Mouse (Mus musculus) heart, postnatal 36 days (tissue): ENCODE data around the gene Krtap17-1. TPM values are rescaled to one million over a fixed set of nuclear protein-coding genes. Genes with fewer than 3 reads are reported as not detected.

Experiments
- DNase-seq, 2 experiments: peaks; one replicate each; pipeline ENCODE4 v3.0.0; 2021 to 2022
- intact Hi-C: fragments of 180-260 bp; cut with DNase I; formaldehyde crosslinking; loops from one replicate; pipeline ENCODE4 v1.15.1; 2025
- total RNA-seq, 2 experiments: library from RNA; stranded (reverse); gene quantifications; 2 replicates each; pipeline ENCODE4 v1.2.3; 2021

Gene Krtap17-1
- not detected for total RNA-seq

DNA sequence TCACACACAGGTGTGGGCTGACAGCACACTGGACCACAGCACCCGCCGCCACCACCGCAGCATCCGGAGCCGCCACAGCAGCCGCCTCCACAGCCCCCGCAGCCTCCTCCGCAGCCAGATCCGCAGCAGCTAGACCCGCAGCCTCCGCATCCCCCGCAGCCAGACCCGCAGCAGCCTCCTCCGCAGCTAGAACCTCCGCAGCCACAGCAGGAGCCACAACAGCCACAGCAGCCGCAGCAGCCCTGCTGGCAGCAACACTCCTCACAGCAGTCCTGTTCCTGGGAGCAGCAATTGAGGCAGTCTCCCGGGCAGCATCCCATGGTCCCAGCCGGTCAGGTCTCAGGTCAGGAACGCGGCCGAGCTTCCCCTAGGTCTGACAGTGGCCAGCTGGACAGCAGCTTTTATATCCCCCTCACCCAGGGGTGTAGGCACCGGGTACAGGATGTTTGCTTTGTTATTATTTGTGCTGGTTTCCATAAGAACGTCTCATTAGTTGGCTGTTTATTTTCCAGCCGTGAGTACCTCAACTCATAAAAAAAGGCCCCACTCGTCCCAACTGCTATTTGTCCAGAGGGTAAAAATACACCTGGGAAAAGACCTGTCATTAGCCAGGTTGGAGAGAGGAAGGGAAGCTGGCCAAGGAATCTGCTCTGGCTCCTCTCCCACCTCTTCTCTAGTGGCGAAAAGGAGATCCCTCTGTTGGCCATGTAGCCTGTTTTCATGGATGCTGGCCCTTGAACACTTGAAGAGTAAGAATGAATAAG, at the start of gene Krtap17-1:
TSS of gene Krtap17-1 (minus strand) at position 375 of the 764 bp plus-strand sequence.
- intact Hi-C loops = no loop called here
- no peak for DNase-seq

DNA sequence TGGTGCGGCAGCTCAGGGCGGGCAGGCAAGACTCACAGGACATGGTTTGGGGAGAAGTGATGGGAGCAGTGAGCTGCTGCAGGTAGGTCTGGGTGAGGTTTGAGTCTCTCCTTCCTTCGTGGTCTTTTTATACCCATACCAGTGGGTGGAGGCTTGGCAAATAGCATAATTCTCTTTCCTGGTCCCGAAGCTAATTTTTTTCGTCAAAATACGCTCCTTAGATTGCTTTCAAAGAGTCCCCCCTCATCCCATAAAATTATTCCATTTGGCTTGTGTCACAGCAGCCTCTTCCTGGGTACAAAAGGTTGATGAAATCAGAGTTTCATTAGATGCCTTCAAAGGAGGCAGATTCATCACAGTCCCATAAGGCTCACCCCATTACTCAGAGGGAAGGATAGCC, 47.7 kb upstream of the Krtap17-1 start, which contains the start of gene Krt34:
TSS of gene Krt34 (minus strand) at position 101 of the 400 bp plus-strand sequence.
- no peak for DNase-seq
- intact Hi-C loops = no loop called here

DNA sequence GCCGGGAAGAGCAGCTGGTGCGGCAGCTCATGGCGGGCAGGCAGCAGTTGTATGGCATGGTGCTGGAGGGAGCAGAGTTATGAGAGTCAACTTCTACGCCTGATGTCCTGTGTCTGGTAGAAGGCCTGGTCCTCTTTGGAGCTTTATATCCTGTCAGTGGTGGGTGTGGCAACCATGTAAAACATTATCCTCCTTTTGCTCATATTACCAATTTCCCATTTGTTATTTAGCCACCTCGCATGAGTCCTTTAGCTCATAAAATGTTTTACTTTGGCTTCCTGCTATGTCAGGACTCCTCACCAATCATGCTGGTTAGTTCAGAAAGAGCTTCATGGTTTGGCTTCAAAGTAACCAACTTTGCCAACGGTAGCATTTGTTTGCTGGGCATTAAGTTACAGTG, 36.0 kb upstream of the Krtap17-1 start, which contains the start of gene Krt33b:
TSS of gene Krt33b (minus strand) at position 101 of the 400 bp plus-strand sequence.
- DNase-seq = no peak
- intact Hi-C loops = no loop called here

DNA sequence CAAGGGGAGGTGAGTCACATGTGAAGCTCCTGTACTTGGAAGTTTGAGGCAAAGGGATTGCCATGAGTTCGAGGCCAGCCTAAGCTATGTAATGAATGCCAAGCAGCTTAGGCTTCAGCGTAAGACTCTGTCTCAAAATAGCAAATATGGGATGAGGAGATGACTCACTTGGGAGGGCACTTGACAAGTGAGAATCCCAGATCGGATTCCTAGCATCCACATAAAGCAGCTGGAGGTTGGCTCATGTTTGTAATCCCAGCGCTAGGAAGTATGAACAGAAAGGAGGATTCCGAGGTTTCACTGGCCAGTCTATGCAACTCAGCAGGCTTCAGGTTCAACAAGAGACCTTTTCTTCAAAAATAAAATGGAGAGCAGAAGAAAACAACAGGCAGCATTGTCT, 27.6 kb upstream of the Krtap17-1 start:
- intact Hi-C loops = no loop called here

DNA sequence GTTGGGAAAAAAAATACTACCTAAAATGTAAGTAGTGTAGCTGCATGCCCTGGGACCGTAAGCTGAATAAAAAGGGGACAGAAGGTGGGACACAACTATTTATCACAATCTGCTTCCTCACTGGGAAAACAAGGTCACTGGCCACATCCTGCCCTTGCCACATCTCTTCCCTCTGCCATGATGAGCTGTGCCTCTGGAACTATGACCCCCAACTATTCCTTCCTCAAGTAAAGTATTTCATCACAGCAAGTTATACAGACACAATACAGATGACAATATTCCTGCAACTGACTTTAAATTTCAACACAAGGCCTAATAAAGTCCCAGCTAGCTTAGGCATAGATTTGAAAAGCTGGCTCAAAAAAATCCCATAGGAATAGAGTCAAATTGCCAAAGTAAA, 25.7 kb upstream of the Krtap17-1 start:
- intact Hi-C loops = no loop called here
- DNase-seq = no peak

More for the DNA sequence above, 27.6 kb upstream of the Krtap17-1 start:
- DNase-seq = no peak

DNA sequence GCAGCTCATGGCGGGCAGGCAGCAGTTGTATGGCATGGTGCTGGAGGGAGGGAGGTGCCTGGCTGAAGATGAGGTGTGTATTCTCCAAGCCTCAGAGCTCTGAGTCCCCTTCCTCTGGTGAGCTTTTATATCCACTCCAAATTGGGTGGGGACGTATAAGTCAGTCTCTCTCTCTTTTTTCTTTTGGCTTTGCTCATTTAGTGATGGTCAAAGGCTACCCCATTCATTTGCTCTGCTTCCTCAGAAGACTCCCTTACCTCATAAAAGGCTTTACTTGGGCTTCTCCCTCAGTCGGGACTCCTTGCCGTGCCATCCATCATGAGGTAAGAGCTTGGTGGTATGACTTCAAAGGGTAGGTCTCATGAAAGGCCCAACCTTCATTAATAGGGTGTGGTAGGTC, 22.3 kb upstream of the Krtap17-1 start, which contains the start of gene Krt33a:
TSS of gene Krt33a (minus strand) at position 101 of the 400 bp plus-strand sequence.
- no peak for DNase-seq
- intact Hi-C loops = no loop called here

DNA sequence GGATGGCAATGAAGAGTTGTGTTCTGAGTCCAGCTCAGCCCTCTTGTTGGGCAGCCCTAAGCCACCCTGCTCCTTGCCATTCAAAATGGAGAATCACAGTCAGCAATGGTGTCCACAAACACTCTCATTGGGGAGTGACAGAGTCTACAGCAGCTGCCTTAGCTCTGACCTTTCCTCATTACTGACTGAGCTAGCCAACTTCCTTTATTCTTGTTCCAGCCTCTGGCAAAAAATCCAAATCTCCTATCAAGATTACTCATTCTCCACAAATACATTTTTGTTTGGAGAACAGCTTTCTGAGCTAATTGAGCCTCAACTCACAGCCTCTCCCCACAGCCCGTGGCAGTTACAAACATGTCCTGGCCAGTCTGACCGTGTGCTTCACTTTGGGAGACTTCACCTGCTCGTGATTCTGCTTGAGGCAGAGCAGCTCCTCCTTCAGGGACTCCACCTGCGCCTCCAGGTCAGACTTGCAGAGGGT, 19.9 kb upstream of the Krtap17-1 start:
- intact Hi-C loops = no loop called here
- DNase-seq = no peak

DNA sequence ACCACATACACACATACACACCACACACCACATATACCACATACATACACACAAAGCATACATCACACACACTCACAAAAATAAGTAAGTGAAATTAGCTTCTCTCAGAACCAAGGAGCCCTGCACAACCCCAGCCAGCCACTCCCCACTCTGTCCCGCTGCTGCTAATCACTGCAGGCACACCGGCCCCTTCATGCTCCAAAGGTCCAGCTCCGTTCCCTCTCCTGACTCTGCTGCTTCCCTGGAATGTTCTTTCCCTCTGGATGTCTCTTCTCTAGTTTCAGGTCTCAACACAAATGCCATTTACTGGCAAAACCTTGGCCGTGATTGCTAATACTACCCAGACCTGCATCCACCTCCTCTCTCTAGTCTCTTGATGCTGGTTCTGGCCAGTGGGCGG, 16.9 kb upstream of the Krtap17-1 start:
- intact Hi-C loops = no loop called here
- DNase-seq = no peak

DNA sequence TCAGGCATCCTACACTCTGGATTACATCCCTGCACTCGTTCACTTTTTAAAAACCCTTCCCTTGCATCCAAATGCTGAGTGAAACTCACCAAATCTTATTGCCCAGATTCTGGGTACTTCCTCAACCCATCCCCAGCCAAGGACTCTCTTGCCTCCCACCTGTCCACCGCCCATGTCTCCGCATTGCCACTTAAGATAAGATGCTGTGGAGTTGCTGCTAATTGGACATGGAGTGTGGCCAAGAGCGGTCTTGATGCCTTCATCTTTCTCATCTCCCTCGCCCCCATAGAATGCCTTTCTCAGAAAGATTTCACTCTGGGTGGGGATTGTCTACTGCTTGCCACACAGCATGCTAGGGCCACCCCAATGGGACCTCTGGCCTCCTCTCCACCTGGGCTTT, 14.5 kb upstream of the Krtap17-1 start:
- no peak for DNase-seq
- intact Hi-C loops = loop anchor here (5.0 to 10.0 kb wide), 2 partner anchors 546 to 624 kb away; partner anchors contain the start of gene Krt10

DNA sequence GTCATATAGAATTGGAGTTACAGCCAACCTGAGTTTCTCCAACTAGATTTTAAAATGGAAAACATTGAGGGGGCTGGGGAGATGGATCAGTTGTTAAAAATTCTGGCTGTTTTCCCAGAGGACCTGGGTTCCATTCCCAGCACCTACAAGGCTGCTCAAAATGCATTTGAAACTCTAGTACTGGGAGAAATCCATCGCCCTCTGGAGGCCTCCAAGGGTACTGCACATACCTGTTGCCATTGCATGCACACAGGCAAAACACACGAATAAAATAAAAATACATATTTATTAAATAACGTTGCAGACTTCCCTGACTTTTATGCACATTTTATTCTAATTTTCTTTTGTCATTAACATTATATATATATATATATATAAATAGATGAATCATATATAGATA, 12.8 kb upstream of the Krtap17-1 start:
- no peak for DNase-seq
- intact Hi-C loops = loop anchor here (5.0 to 10.0 kb wide), 2 partner anchors 544 to 622 kb away; partner anchors contain the start of gene Krt10

DNA sequence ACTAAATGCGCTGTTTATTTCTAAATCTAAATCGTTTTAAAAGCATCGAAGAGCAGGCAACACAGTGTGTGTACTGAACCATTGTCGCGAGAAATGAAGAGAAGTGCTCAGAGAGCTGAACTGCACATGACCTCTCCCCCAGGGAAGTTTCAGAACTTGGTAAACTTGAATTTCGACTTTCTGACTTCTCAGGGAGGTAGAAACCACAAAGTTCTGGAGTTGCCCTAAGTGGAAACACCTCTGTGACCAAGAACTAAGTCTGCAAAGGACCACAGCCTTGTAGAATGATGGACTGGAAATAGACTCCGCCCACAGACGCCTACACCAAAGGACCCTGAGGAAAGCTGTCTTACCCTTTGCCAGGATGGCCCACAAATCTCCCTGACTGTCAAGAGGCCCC, 12.1 kb upstream of the Krtap17-1 start:
- no peak for DNase-seq
- intact Hi-C loops = loop anchor here (5.0 to 10.0 kb wide), 2 partner anchors 544 to 621 kb away; partner anchors contain the start of gene Krt10

DNA sequence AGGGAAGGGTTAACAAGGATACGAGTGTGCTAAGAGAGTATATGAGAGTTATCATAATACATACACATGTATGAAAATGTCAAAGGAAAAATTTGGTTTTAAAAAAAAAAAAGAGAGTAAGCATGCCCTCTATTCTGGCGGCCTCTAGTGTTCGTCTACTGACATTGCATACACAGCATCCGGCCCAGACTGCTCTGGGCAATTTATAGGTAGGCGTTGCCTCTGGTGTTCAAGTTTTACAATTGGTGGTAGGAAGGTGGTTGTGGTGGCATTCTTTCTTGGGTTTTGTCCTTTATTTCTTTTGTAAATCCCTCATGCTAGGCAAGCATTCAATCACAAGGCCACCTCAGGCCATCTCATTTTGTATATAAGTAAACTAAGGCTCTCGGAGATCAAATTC, 11.1 kb upstream of the Krtap17-1 start:
- peak; percentile 10 to 18 for DNase-seq
- intact Hi-C loops = loop anchor here (5.0 to 10.0 kb wide), 2 partner anchors 543 to 620 kb away; partner anchors contain the start of gene Krt10

DNA sequence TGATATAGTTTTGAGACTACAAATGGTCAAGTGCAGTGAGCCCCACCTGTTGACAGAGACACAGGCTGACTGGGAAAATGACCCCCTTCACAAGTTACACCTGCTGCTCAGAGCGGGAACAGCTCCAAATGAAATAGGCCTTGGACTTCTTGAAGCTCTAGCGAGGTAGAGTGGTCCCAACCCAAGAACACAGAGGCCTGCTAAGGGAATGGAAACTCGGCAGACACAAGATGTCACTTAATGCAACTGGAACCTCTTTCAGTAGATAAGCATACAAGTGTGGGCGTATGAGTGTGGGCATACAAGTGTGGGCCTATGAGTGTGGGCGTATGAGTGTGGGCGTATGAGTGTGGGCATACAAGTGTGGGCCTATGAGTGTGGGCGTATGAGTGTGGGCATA, 5.3 kb upstream of the Krtap17-1 start:
- intact Hi-C loops = no loop called here
- no peak for DNase-seq

DNA sequence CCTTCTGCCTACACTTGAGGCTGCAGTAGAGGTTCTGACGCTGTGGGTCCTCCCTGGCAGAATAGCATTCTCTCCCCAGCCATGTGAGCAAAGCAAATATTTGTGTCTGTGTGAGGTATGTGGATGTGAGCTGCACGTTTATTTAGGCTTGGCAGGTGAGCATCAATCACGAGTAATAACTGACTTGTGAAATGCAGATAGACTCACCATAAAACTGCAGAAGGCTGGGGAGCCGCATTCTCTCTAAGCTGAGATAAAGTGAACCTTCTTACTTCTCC, 529 bp upstream of the Krtap17-1 start:
- intact Hi-C loops = no loop called here

DNA sequence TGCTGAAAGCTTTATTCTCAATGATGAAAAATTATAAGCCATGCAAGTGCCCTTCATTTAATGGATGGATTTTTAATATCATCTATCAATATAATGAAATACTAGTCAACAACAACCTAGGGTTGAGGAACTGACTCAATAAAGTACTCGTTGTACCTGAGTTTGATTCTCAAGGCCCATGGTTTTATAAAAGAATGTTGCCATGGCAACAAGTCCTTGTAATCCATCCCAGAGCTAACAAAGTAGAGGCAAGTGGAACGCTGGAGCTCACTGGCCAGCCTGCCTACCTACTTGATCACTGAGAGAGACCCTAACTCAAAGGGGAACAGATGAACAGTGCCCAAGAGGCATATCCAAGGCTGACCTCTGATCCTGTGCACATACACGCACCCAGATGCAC, 3.2 kb downstream of the Krtap17-1 start:
- intact Hi-C loops = no loop called here
- no peak for DNase-seq

More for the DNA sequence above, 529 bp upstream of the Krtap17-1 start:
- no peak for DNase-seq

DNA sequence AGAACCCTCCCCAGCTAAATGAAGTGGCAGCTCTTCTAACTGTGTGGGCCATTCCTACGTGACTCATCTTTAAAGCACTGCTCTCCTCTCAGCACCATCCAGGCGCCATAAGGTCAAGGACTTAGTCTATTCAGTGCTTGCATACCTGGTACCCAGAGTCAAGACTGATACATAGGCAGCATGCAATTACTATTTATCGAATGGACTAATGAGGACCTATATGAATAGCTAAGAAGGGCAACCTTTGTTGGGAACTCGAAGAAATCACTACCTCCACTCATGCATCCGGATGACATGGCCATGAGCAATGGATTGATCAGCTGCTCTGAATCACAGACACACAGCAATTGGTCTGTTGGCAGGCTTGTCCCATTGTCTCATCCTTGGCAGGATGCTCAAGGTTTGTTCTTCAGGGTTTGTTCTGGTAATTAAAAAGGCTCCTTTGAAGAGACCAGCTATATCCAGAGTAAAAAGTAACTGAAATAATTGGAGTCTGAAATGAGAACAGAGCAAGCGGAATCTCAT, 3.9 kb downstream of the Krtap17-1 start:
- intact Hi-C loops = no loop called here
- no peak for DNase-seq

DNA sequence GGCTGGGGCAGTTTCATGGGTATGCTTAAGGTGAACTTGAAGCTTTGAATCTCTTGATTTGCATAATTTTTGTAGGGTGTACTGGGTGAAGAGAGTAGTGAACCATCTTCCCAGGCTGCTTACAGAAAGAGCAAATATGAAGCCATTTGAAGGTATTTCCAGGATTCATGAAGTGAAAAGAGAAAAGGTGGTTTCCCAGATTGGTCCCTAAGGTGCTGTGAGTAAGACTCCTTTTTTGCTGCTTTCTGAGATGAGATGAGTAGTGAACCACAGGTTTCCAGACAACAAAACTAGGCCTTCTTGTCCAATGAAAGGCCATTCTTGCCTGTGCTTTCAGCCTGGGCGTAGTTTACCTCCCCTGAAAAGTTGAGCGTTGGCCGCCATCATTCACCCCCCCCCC, 5.3 kb downstream of the Krtap17-1 start:
- no peak for DNase-seq
- intact Hi-C loops = no loop called here

DNA sequence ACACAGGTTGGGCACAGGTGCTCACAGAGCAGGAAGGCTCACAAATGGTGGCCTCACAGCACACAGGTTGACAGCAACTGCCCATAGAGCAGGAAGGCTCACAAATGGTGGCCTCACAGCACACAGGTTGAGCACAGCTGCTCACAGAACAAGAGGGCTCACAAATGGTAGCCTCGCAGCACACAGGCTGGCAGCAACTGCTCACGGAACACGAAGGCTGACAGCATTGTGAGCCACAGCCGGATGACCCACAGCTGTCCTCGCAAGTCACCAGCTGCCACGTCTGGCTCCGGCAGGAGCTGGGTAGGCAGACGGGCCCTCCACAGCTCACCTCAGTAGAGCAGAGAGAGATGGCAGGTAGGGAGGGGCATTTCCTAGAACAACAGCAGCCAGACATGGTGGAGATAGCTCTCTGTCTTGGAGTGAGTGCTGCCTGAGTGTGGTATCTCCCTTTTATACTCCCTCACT, 7.6 kb downstream of the Krtap17-1 start, which contains the start of gene Krtap16-1:
TSS of gene Krtap16-1 (minus strand) at position 418 of the 468 bp plus-strand sequence.
- no peak for DNase-seq
- intact Hi-C loops = no loop called here

DNA sequence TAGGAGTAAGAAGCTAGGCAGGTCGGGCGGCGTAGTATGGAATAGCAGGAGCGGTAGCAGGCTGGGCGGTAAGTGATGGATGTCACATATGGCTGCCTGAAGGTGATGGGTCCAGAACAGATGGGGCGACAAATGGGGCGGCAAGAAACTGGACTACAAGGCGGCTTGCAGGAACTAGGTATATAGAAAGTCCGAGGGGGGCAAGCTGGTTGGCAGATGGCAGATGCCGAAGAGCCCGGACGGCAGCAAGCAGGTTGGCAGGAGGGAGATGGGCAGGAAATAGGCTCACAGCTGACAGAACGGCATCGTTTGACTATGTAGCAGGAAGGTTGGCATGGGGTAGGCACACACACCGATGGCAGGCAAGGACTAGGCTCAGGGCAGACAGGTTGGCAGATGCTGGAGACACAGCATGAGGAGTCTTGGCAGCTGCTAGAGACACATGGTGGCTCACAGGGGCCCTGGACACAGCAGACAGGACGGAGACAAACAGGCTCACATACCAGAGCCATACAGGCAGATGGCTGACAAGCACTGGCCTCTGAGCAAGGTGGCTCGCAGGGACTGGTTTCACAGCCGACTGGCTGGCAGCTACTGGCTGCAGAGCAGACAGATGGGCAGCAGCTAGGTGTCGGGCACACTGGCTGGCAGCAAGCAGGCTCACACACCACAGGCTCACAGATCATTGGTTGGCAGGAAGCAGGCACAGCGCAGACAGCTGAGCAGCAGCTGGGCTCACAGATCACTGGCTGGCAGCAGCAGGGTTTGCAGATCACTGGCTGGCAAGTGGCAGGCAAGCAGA, 8.3 kb downstream of the Krtap17-1 start:
- intact Hi-C loops = no loop called here
- DNase-seq = no peak

DNA sequence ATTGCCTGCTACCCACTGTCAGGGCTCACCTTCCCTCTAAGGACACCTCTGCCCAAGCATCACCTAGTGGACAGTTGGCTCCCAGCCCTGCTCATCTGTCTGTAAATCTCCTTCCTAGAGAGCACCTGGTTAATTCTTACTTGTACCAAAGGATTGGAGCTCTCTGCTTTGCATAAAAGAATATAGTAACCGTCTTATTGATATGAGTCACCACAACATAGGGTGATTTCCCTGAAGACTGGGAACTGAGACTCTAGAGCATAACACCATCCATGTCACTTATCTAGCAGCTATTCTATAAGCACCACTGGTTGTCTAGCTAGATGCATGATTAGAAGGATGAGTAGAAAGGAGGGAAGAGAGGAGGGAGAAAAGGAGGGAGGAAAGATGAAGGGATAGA, 10.4 kb downstream of the Krtap17-1 start:
- intact Hi-C loops = no loop called here

DNA sequence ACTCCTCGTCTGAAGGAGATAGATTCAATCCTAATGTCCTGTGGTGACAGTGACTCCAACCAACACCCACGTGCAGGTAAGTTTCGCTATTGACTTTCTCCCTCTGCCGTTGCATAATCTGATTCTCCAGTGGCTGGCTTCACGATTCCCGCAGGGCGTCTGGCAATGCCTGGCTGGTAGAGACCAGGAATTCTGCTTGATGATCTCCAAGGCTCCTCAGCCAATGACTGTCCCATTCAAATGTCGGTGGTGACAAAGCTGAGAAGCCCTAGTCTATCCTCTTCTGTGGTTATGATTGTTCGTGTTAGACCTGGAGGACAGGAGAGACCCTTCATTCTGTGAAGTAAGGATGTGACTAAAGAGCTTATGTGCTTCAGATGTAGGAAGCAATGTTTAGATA, 11.1 kb downstream of the Krtap17-1 start:
- DNase-seq = no peak
- intact Hi-C loops = no loop called here

More for the DNA sequence above, 10.4 kb downstream of the Krtap17-1 start:
- no peak for DNase-seq
